Mouse (Mus musculus) liver, adult 2 months (tissue): ENCODE results near the gene Tanc1. TPM values are rescaled to one million over a fixed set of nuclear protein-coding genes. Genes with fewer than 3 reads are reported as not detected.
"Not testable (repeated sequence)": the region's sequence is repeated elsewhere in the genome, so short reads cannot be mapped to it uniquely, and the experiment has no call there.

ENCODE experiments used
- DNase-seq: peaks from one replicate; pipeline ENCODE4 v3.0.0-alpha.2; 2011; ENCODE audit warnings: low read depth, low spot score; ENCODE audit errors: extremely low read depth
- H3K27ac ChIP-seq: fragments of 200-500 bp; replicated peaks from 2 replicates; pipeline ENCODE4 v1.5.1; 2012; ENCODE audit warnings: low read depth, mild to moderate bottlenecking, control low read depth, inconsistent platforms, low read length; ENCODE audit not compliant: insufficient read depth
- H3K27me3 ChIP-seq: fragments of 200-500 bp; 2 replicates; pipeline ENCODE4 v1.6.1; 2012; ENCODE audit warnings: mild to moderate bottlenecking, moderate library complexity, low read length, inconsistent platforms; ENCODE audit not compliant: control insufficient read depth, insufficient read depth
- H3K36me3 ChIP-seq: fragments of 200-500 bp; 2 replicates; pipeline ENCODE4 v1.6.1; 2012; ENCODE audit warnings: low read length, inconsistent platforms; ENCODE audit not compliant: control insufficient read depth, insufficient read depth
- H3K4me1 ChIP-seq: fragments of 200-500 bp; 2 replicates; pipeline ENCODE4 v1.6.1; 2011; ENCODE audit warnings: low read length; ENCODE audit not compliant: control insufficient read depth, insufficient read depth
- H3K4me3 ChIP-seq: fragments of 200-500 bp; 2 replicates; pipeline ENCODE4 v1.5.1; 2011; ENCODE audit warnings: low read depth, mild to moderate bottlenecking, control low read depth, low read length, moderate library complexity; ENCODE audit not compliant: insufficient read depth
- H3K79me2 ChIP-seq: fragments of 200-500 bp; 2 replicates; pipeline ENCODE4 v1.6.1; 2012; ENCODE audit warnings: inconsistent platforms, mild to moderate bottlenecking, low read length, moderate library complexity; ENCODE audit not compliant: control insufficient read depth, insufficient read depth
- H3K9ac ChIP-seq: fragments of 200-500 bp; 2 replicates; pipeline ENCODE4 v1.6.1; 2012; ENCODE audit warnings: low read depth, mild to moderate bottlenecking, control low read depth, inconsistent platforms, low read length
- CTCF ChIP-seq: fragments of 200-500 bp; IDR thresholded peaks from 2 replicates; pipeline ENCODE4 v1.5.1; 2011; ENCODE audit warnings: low read depth, low read length, control low read depth
- POLR2A ChIP-seq: fragments of 200-500 bp; IDR thresholded peaks from 2 replicates; pipeline ENCODE4 v1.6.1; 2011; ENCODE audit warnings: low read length, control low read depth; ENCODE audit not compliant: insufficient read depth; ENCODE audit errors: extremely low read depth
- WGBS: fragments of 180-500 bp; shearing (Covaris S2); methylation state at CpG from one replicate; pipeline ENCODE4 v1.1.7; 2018; 5-methylcytosine and 5-hydroxymethylcytosine counted together
- polyA plus RNA-seq: library from polyadenylated mRNA; depleted of rRNA; stranded (reverse); fragments of >200 nt; gene quantifications from 2 replicates; pipeline ENCODE4 v1.2.3, GENCODE M21; 2012; rRNA removed
- total RNA-seq: library from RNA; depleted of rRNA; stranded (reverse); fragments of >200 nt; gene quantifications from 2 replicates; pipeline ENCODE4 v1.2.3, GENCODE M21; 2014; rRNA removed

Gene Tanc1
- total RNA-seq (5.0 and 6.8 TPM in 2 replicates), polyA plus RNA-seq (1.9 and 2.7 TPM in 2 replicates)

GRCm38 (mm10) chr2:59611831-59612732 lies at the start of gene Tanc1:
Gene Tanc1 (plus strand): TSS chr2:59612042.
- TF ChIP-seq CTCF: no peak
- TF ChIP-seq POLR2A: peak; percentile 80
- no peaks in the 10 kb centered on the region for H3K36me3 ChIP-seq

GRCm38 (mm10) chr2:59562215-59562614 lies 49.6 kb upstream of the Tanc1 start:
- Histone ChIP-seq H3K4me3 (no peak overlapping the region), H3K36me3 (no peaks in the 10 kb centered on the region), H3K4me1 (no peaks in the 10 kb centered on the region; the same call in 1 of the 2 replicates), H3K9ac (no peak overlapping the region), H3K27me3 (no peaks in the 10 kb centered on the region), H3K27ac (no peak overlapping the region), H3K79me2 (no peaks in the 10 kb centered on the region)
- TF ChIP-seq POLR2A: no peak
- 94% methylated on average over 4 of the region's 4 CpGs for WGBS
- no peak for DNase-seq

More at GRCm38 (mm10) chr2:59611831-59612732, at the start of gene Tanc1:
- H3K4me1 ChIP-seq: peaks cover 23% of the 10 kb centered on the region
- H3K27ac ChIP-seq: peak within 1 kb of the TSS; percentile 76
- peak; percentile 64 for DNase-seq
- WGBS: under 1% methylated on average over 95 of the region's 99 CpGs
- H3K4me3 ChIP-seq: peak within 1 kb of the TSS; percentile 80
- peaks cover 20% of the 10 kb centered on the region; the same call in 1 of the 2 replicates for H3K79me2 ChIP-seq
- H3K27me3 ChIP-seq: no peaks in the 10 kb centered on the region
- H3K9ac ChIP-seq: peak within 1 kb of the TSS; percentile 89

- 83% methylated on average over 5 of the region's 5 CpGs for WGBS
- no peak for DNase-seq
- Histone ChIP-seq H3K4me1 (no peaks in the 10 kb centered on the region; the same call in 1 of the 2 replicates), H3K36me3 (no peaks in the 10 kb centered on the region), H3K27me3 (no peaks in the 10 kb centered on the region), H3K27ac (no peak overlapping the region), H3K79me2 (no peaks in the 10 kb centered on the region), H3K9ac (no peak overlapping the region), H3K4me3 (no peak overlapping the region)
- TF ChIP-seq POLR2A: no peak
- no peak for TF ChIP-seq CTCF
These were observed 49.1 kb upstream of the Tanc1 start for GRCm38 (mm10) chr2:59562696-59563095.

DNA sequence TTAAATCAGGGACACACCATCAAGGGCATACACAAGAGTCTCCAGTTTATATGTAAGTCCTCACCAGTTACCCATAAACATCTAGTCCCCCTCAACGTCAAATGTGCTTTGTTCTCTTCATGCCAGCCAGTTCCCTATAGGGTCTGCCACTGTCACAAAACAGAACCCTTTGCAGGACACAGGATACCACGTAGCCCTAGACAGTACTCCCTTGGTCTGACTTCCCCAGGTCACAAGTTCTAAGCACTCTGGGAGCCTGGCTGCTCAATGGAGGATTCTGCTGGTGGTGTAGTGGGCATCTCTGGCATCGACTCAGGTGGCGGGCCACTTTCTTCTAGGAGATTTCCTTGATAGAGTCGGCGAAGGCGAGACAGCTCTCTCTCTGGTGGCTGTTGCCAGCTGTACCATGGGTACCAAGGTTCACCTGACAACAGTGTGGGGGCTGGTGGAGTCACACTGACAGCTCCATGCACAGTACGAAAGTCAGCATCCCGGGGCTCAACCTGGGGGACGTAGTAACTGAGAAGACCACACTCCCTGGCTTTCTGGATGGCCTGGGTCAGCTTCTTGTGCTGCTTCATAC lies 47.7 kb upstream of the Tanc1 start:
- not testable (repeated sequence) for H3K9ac ChIP-seq, H3K27me3 ChIP-seq, H3K27ac ChIP-seq, H3K79me2 ChIP-seq, H3K4me3 ChIP-seq, H3K4me1 ChIP-seq, DNase-seq, H3K36me3 ChIP-seq
- WGBS: 97% methylated on average over 3 of the region's 10 CpGs

GRCm38 (mm10) chr2:59564947-59565346 lies 46.9 kb upstream of the Tanc1 start:
- DNase-seq: no peak
- 86% methylated on average over 4 of the region's 4 CpGs for WGBS
- no peaks in the 10 kb centered on the region for H3K27me3 ChIP-seq

GRCm38 (mm10) chr2:59580939-59581338 lies 30.9 kb upstream of the Tanc1 start:
- H3K4me3 ChIP-seq: no peak overlapping the region
- no peak overlapping the region for H3K9ac ChIP-seq
- no peaks in the 10 kb centered on the region for H3K27me3 ChIP-seq
- TF ChIP-seq POLR2A: no peak
- no peak for TF ChIP-seq CTCF
- no peaks in the 10 kb centered on the region for H3K79me2 ChIP-seq
- no peak for DNase-seq
- no peaks in the 10 kb centered on the region for H3K4me1 ChIP-seq
- H3K36me3 ChIP-seq: no peaks in the 10 kb centered on the region
- no peak overlapping the region for H3K27ac ChIP-seq
- WGBS: 64% methylated on average over 7 of the region's 7 CpGs

More at GRCm38 (mm10) chr2:59564947-59565346, 46.9 kb upstream of the Tanc1 start:
- no peak for TF ChIP-seq POLR2A
- TF ChIP-seq CTCF: no peak
- no peaks in the 10 kb centered on the region; the same call in 1 of the 2 replicates for H3K4me1 ChIP-seq
- no peaks in the 10 kb centered on the region for H3K79me2 ChIP-seq
- H3K36me3 ChIP-seq: no peaks in the 10 kb centered on the region
- no peak overlapping the region for H3K9ac ChIP-seq
- H3K27ac ChIP-seq: no peak overlapping the region
- no peak overlapping the region for H3K4me3 ChIP-seq
